In genomic region chr4:128947326-128947933, GRCm38 (mm10) we compare ENCODE assay signal across 10 mouse cellular contexts. TPM values are rescaled to one million over a fixed set of nuclear protein-coding genes. Genes with fewer than 3 reads are reported as not detected.
A peak's percentile ranks its signal among the peaks of the same experiment; 100 is the strongest.
DNase-seq lines count a peak whose midpoint lies in the region; ATAC-seq and TF ChIP-seq lines count a peak whose summit lies in the region.
"Had no signal": no experiment of that assay in that cellular context is flagged by ENCODE, and none has a peak within 500 bp of the region (broad histone marks: within the 10 kb centered on the region; RNA-seq: fewer than 3 reads in every experiment).

No protein-coding gene starts in this region.

- no peaks in the 10 kb centered on the region for H3K4me1 ChIP-seq in embryonic facial prominence, embryonic 14.5 days (ENCODE audit: control insufficient read depth, insufficient read depth, low read length)
- H3K4me1 ChIP-seq in liver, embryonic 12.5 days = peaks cover 27% of the 10 kb centered on the region

- no peak overlapping the region for H3K27ac ChIP-seq in gastrocnemius, adult 2 months
- H3K27ac ChIP-seq in embryonic facial prominence, embryonic 14.5 days (replicated peaks; ENCODE audit: low read depth, low read length) = no peak overlapping the region
- H3K27ac ChIP-seq in liver, embryonic 12.5 days = no peak overlapping the region

- no peaks in the 10 kb centered on the region for H3K27me3 ChIP-seq in embryonic facial prominence, embryonic 14.5 days (replicated peaks; ENCODE audit: control insufficient read depth, insufficient read depth, low read length)
- peaks cover 15% of the 10 kb centered on the region for H3K27me3 ChIP-seq in liver, embryonic 12.5 days (replicated peaks)

- 18% methylated on average over 17 of the region's 18 CpGs for WGBS in embryonic facial prominence, embryonic 14.5 days
- 14% methylated on average over 18 of the region's 18 CpGs for WGBS in liver, embryonic 12.5 days (ENCODE audit: insufficient replicate concordance)

- no peaks in the 10 kb centered on the region; the same call in 1 of the 2 replicates for H3K36me3 ChIP-seq in embryonic facial prominence, embryonic 14.5 days (ENCODE audit: control insufficient read depth, insufficient read depth, low read length)
- no peaks in the 10 kb centered on the region for H3K36me3 ChIP-seq in liver, embryonic 12.5 days

- H3K9me3 ChIP-seq in embryonic facial prominence, embryonic 14.5 days (ENCODE audit: control insufficient read depth, low read length) = no peaks in the 10 kb centered on the region
- no peaks in the 10 kb centered on the region for H3K9me3 ChIP-seq in liver, embryonic 12.5 days (replicated peaks)

- DNase-seq in gastrocnemius, adult 2 months = peak; percentile 55
- no peak for DNase-seq in gastrocnemius, postnatal 36 days
- DNase-seq in 416B (ENCODE audit: low read depth) = peak; percentile 27
- DNase-seq in embryonic facial prominence, embryonic 14.5 days (ENCODE audit: low spot score) = no peak
- no peak for DNase-seq in frontal cortex, postnatal 25 days (ENCODE audit: low spot score in 2 of 2)
- DNase-seq in frontal cortex, postnatal 36 days (ENCODE audit: low spot score in 2 of 2) = no peak
- DNase-seq in cerebellum, postnatal 4 days (ENCODE audit: low spot score in 2 of 2) = no peak

- peak overlapping the region; percentile 43 for H3K4me3 ChIP-seq in gastrocnemius, adult 2 months
- no peak overlapping the region for H3K4me3 ChIP-seq in embryonic facial prominence, embryonic 14.5 days (ENCODE audit: low read depth, low read length)
- no peak overlapping the region for H3K4me3 ChIP-seq in liver, embryonic 12.5 days
- H3K4me3 ChIP-seq: erythroblast, embryonic 14.5 days; myocyte had no signal

- intact Hi-C loops in gastrocnemius, adult 2 months (cut with DNase I) = no loop called here
- intact Hi-C loops in gastrocnemius, postnatal 36 days (cut with DNase I) = no loop called here

- no peak overlapping the region for H3K9ac ChIP-seq in embryonic facial prominence, embryonic 14.5 days (ENCODE audit: low read depth, low read length)
- H3K9ac ChIP-seq in liver, embryonic 12.5 days = no peak overlapping the region

- 0 out of 2 replicates have a peak, but pooled peaks have one; percentile 27 for ATAC-seq in embryonic facial prominence, embryonic 14.5 days (ENCODE audit: low read depth)
- peak; percentile 52; the same call in 1 of the 2 replicates for ATAC-seq in liver, embryonic 12.5 days

- H3K4me2 ChIP-seq in embryonic facial prominence, embryonic 14.5 days (ENCODE audit: low read depth, low read length) = peak overlapping the region; percentile 3; the same call in 1 of the 2 replicates
- H3K4me2 ChIP-seq in liver, embryonic 12.5 days = peak overlapping the region; percentile 28

- no peak for TF ChIP-seq CTCF in gastrocnemius, adult 2 months (IDR thresholded peaks at IDR 0.05)

RNA-seq across cellular contexts. Expression of gene Azin2, which starts 14.8 kb away (rescaled TPM):
- 1 to 10 TPM; 1.2 to 2.2 TPM for total RNA-seq in gastrocnemius, adult 2 months (2021)
- total RNA-seq in gastrocnemius, postnatal 36 days (2021) = 1 to 10 TPM; 2.2 to 2.6 TPM
- polyA plus RNA-seq in embryonic facial prominence, embryonic 14.5 days (2014; fragmentation: Nextera tagmentation; extraction: Ambion mirVana) = 20.0 and 27.1 TPM in 2 replicates
- 2.0 and 2.5 TPM in 2 replicates for polyA plus RNA-seq in liver, embryonic 12.5 days (2016; fragmentation: Nextera tagmentation; extraction: Ambion mirVana)
- polyA plus RNA-seq: erythroblast, embryonic 14.5 days had no signal

RNA-seq across cellular contexts. Expression of gene Ak2, which starts 44.3 kb away (rescaled TPM):
- 10 to 100 TPM; 27.8 to 31.3 TPM for total RNA-seq in gastrocnemius, adult 2 months (2021)
- total RNA-seq in gastrocnemius, postnatal 36 days (2021) = 10 to 100 TPM; 28.1 to 34.1 TPM
- 135 and 142 TPM in 2 replicates for polyA plus RNA-seq in embryonic facial prominence, embryonic 14.5 days (2014; fragmentation: Nextera tagmentation; extraction: Ambion mirVana)
- 176 and 179 TPM in 2 replicates for polyA plus RNA-seq in liver, embryonic 12.5 days (2016; fragmentation: Nextera tagmentation; extraction: Ambion mirVana)

Comparison
In these comparisons a context has a peak if more than half of its experiments do, and no peak if none do; other contexts are left out.
1. DNase-seq: peak in gastrocnemius, adult 2 months (single experiment) and 416B (single experiment); none in gastrocnemius, postnatal 36 days (0 of 2), embryonic facial prominence, embryonic 14.5 days (single experiment), frontal cortex, postnatal 25 days (0 of 2), frontal cortex, postnatal 36 days (0 of 2) and cerebellum, postnatal 4 days (0 of 2).